Mouse (Mus musculus) hindlimb bud, embryonic 11.5 days (tissue): ENCODE results near the gene Gpcpd1.

Experiments
- DNase-seq: peaks from one replicate; pipeline ENCODE4 v3.0.0-alpha.2; 2012; ENCODE audit warnings: low read depth, low spot score; ENCODE audit errors: extremely low spot score

Gpcpd1 gene

GRCm38 (mm10) chr2:132518021-132518901, 69.3 kb downstream of the Gpcpd1 start:
- no peak for DNase-seq

- DNase-seq, result no peak
Observed at GRCm38 (mm10) chr2:132517194-132517836, 70.2 kb downstream of the Gpcpd1 start.

- peak; percentile 71 for DNase-seq
Observed at GRCm38 (mm10) chr2:132516130-132517030, 71.1 kb downstream of the Gpcpd1 start.

- DNase-seq, result no peak
Observed at GRCm38 (mm10) chr2:132515607-132516006, 71.9 kb downstream of the Gpcpd1 start.

GRCm38 (mm10) chr2:132515076-132515475, 72.5 kb downstream of the Gpcpd1 start:
- no peak for DNase-seq

- no peak for DNase-seq
Observed at GRCm38 (mm10) chr2:132514353-132514752, 73.2 kb downstream of the Gpcpd1 start.

GRCm38 (mm10) chr2:132513371-132514181, 74.0 kb downstream of the Gpcpd1 start:
- DNase-seq, result no peak

- no peak for DNase-seq
Observed at GRCm38 (mm10) chr2:132512977-132513351, 74.6 kb downstream of the Gpcpd1 start.

- no peak for DNase-seq
Observed at GRCm38 (mm10) chr2:132512051-132512976, 75.2 kb downstream of the Gpcpd1 start.

- no peak for DNase-seq
Observed at GRCm38 (mm10) chr2:132511011-132511818, 76.3 kb downstream of the Gpcpd1 start.

GRCm38 (mm10) chr2:132509714-132510113, 77.8 kb downstream of the Gpcpd1 start:
- no peak for DNase-seq

- no peak for DNase-seq
Observed at GRCm38 (mm10) chr2:132509261-132509660, 78.3 kb downstream of the Gpcpd1 start.

GRCm38 (mm10) chr2:132507521-132507920, 80.0 kb downstream of the Gpcpd1 start:
- DNase-seq, result no peak

GRCm38 (mm10) chr2:132507091-132507490, 80.4 kb downstream of the Gpcpd1 start:
- no peak for DNase-seq

GRCm38 (mm10) chr2:132505828-132506227, 81.7 kb downstream of the Gpcpd1 start:
- no peak for DNase-seq

- no peak for DNase-seq
Observed at GRCm38 (mm10) chr2:132498344-132498743, 89.2 kb downstream of the Gpcpd1 start.

GRCm38 (mm10) chr2:132497412-132498135, 90.0 kb downstream of the Gpcpd1 start:
- no peak for DNase-seq

GRCm38 (mm10) chr2:132493184-132493583, 94.3 kb downstream of the Gpcpd1 start:
- no peak for DNase-seq
